Mouse (Mus musculus) forebrain, embryonic 10.5 days (tissue): Measurements from ENCODE around the gene Aagab. TPM values are rescaled to one million over a fixed set of nuclear protein-coding genes. Genes with fewer than 3 reads are reported as not detected.
A peak's percentile ranks its signal among the peaks of the same experiment; 100 is the strongest.

Experiments used
- DNase-seq: peaks from one replicate; pipeline ENCODE4 v3.0.0-alpha.2; 2017; ENCODE audit warnings: low spot score; ENCODE audit errors: extremely low spot score
- H3K27ac ChIP-seq: fragments of 300-500 bp; sonication (generic); 2 replicates; pipeline ENCODE4 v1.5.1; 2016; ENCODE audit warnings: mild to moderate bottlenecking
- H3K27me3 ChIP-seq: fragments of 300-500 bp; sonication (generic); 2 replicates; pipeline ENCODE4 v1.6.1; 2016; ENCODE audit warnings: mild to moderate bottlenecking; ENCODE audit not compliant: poor library complexity, severe bottlenecking
- H3K36me3 ChIP-seq: fragments of 300-500 bp; sonication (generic); replicated peaks from 2 replicates; pipeline ENCODE4 v1.6.1; 2016; ENCODE audit warnings: mild to moderate bottlenecking, moderate library complexity
- H3K4me1 ChIP-seq: fragments of 300-500 bp; sonication (generic); 2 replicates; pipeline ENCODE4 v1.6.1; 2016
- H3K4me3 ChIP-seq: fragments of 300-500 bp; sonication (generic); 2 replicates; pipeline ENCODE4 v1.5.1; 2016; ENCODE audit warnings: mild to moderate bottlenecking, moderate library complexity
- H3K9me3 ChIP-seq: fragments of 300-500 bp; sonication (generic); 2 replicates; pipeline ENCODE4 v1.6.1; 2016; ENCODE audit warnings: mild to moderate bottlenecking, moderate library complexity
- WGBS: fragments of 180-500 bp; shearing (Covaris S2); methylation state at CpG from one replicate; pipeline ENCODE4 v1.1.7; 2016; 5-methylcytosine and 5-hydroxymethylcytosine counted together
- polyA plus RNA-seq: library from polyadenylated mRNA; unstranded; fragments of >200 nt; fragmentation: Nextera tagmentation; extraction: Ambion mirVana; gene quantifications from 2 replicates; pipeline ENCODE4 v1.2.1, GENCODE M21; 2016

The Aagab gene
- polyA plus RNA-seq, 1 experiment from 2014 or later = 53.9 TPM

DNA sequence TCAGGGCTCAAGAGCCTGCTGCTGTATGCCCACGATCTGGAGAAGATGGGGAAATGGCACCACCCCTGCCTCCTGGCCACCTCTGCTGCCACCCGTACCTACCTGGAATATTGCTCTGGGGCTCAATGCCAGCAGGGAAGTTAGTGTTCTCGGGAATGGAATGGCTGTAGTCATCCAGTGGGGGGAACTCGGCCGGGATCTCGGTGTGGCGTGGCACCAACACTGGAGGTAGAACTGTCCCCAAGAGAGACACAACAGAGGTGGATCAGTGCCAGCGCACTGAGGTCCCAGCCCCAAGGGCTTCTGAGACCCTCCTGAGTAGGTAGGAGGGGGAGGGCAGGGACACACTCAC is 64.9 kb downstream of the Aagab start:
- Histone ChIP-seq H3K9me3 (peaks cover 2% of the 10 kb centered on the region; the same call in 1 of the 2 replicates), H3K27me3 (no peaks in the 10 kb centered on the region), H3K4me1 (peaks cover 70% of the 10 kb centered on the region), H3K36me3 (peaks cover 68% of the 10 kb centered on the region), H3K4me3 (no peak overlapping the region), H3K27ac (peak overlapping the region; percentile 53; the same call in 1 of the 2 replicates)
- 91% methylated on average over 8 of the region's 8 CpGs for WGBS
- no peak for DNase-seq

DNA sequence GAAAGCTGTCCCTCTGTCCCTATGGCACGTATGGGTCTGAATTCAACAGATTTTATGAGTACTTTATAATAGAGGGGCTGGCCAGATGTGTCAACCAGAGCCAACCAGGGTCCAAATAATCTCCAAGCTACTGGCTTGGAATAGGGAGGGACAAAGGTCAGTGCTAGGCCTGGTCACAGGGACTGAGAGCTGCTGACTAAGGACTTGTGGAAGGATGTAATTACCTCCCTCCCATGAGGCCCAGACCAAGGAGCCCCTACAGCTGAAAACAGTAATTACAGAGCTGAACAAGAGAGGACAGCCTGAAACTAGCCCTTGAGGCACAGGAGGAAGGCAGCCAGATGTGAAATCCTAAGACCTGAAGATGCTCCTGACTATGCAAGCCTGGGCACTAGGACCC is 66.2 kb downstream of the Aagab start:
- 65% methylated on average over 1 of the region's 1 CpGs for WGBS
- peak overlapping the region; percentile 53; the same call in 1 of the 2 replicates for H3K27ac ChIP-seq
- peaks cover 59% of the 10 kb centered on the region for H3K36me3 ChIP-seq
- peaks cover 2% of the 10 kb centered on the region; the same call in 1 of the 2 replicates for H3K9me3 ChIP-seq
- H3K27me3 ChIP-seq = no peaks in the 10 kb centered on the region
- no peak overlapping the region for H3K4me3 ChIP-seq
- peaks cover 75% of the 10 kb centered on the region for H3K4me1 ChIP-seq
- DNase-seq = no peak

DNA sequence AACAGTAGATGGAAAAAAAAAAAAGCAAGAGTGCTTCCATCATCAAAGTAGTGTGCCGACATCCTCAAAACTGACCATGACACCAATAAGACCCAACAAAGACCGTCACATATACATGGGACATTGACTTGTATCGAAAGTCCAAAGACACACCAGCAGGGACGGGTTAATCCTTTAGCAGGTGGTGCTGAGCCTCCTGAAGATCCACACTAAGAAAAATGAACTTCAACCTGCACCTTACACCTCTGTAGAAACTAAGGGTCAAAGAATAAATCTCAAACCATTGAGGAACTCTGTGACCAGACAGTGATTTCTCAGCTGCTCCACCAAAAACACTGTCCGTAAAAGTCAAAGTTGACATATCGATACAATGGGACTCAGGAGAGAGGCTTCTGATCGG is 67.4 kb downstream of the Aagab start:
- H3K4me3 ChIP-seq = no peak overlapping the region
- DNase-seq = no peak
- 95% methylated on average over 7 of the region's 7 CpGs for WGBS
- H3K9me3 ChIP-seq = peaks cover 2% of the 10 kb centered on the region; the same call in 1 of the 2 replicates
- H3K4me1 ChIP-seq = peaks cover 68% of the 10 kb centered on the region
- no peaks in the 10 kb centered on the region for H3K27me3 ChIP-seq
- H3K27ac ChIP-seq = no peak overlapping the region
- peaks cover 53% of the 10 kb centered on the region for H3K36me3 ChIP-seq

DNA sequence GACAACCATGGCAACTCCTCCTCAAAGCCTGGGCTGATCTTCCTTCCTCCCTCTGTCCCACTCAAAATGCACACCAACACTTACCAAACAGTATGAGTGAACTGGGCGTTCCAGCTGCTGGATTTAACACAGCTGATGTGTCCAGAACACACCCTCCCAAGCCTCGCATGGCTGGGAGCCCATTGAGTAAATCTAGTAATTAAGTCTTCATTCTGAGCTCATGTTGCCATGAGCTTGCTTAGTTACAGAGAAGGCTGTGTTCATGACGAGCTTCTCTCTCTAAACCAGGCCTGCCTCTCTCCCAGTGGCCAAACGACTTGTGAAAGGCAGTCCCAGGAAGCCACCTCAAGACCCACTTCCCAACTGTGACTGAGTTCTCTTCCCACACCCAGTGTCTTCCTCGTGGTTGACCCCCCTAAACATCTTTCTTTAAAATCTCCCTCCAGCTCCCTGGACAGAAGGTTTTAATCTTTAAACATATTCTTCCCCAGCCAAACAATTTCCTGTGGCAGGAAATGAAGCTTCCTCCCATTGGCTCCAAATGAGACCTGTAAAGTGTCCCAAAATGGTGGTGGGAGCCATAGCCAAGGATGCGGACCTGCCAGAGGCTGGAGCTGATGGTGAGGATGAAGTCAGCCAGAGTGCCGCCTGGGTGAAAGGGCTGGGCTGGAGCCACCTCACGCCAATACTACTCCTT is 70.5 kb downstream of the Aagab start:
- no peak overlapping the region for H3K4me3 ChIP-seq
- 73% methylated on average over 8 of the region's 8 CpGs for WGBS
- peaks cover 2% of the 10 kb centered on the region; the same call in 1 of the 2 replicates for H3K9me3 ChIP-seq

DNA sequence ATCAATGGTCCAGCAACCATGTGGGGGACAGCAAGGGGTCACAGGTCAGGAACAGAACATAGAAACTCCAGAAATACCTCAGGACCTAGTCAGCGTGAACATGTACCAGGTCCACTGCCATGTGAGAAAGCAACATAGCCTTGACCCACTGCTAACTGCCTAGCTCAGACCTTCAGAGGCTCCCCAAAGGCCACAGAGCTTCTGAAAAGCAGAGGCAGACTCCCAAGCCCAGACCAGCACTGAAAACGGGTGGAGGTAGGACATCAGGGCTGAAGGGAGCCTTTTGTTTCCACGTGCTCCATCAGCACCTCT is 71.0 kb downstream of the Aagab start:
- DNase-seq = no peak
- 82% methylated on average over 3 of the region's 3 CpGs for WGBS
- no peaks in the 10 kb centered on the region for H3K27me3 ChIP-seq
- peaks cover 2% of the 10 kb centered on the region; the same call in 1 of the 2 replicates for H3K9me3 ChIP-seq
- H3K4me3 ChIP-seq = no peak overlapping the region
- H3K27ac ChIP-seq = peak overlapping the region; percentile 6; the same call in 1 of the 2 replicates
- peaks cover 29% of the 10 kb centered on the region for H3K36me3 ChIP-seq
- H3K4me1 ChIP-seq = peaks cover 40% of the 10 kb centered on the region

More for the DNA sequence above, 70.5 kb downstream of the Aagab start:
- Histone ChIP-seq H3K4me1 (peaks cover 41% of the 10 kb centered on the region), H3K27ac (no peak overlapping the region), H3K27me3 (no peaks in the 10 kb centered on the region), H3K36me3 (peaks cover 31% of the 10 kb centered on the region)
- no peak for DNase-seq

DNA sequence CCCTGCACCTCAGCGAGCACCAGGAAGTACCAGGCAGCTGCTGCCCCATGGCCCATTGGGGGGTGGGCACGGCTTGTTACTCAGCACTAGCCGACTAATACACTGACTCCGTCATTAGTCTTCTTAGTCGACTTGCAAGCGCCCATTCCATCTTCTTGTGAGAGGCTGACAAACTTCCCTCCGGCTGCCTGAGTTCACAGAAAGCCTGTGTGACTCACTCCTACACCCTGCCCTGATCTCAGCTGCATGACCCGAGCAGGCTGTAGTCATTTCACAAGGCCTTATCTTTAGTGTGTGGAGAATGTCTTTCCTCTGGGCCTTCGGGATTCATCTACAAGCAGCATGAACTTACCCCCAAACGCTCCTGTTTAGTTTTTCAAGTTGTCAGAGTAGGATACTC is 72.2 kb downstream of the Aagab start:
- no peak overlapping the region for H3K27ac ChIP-seq
- no peak for DNase-seq
- peaks cover 35% of the 10 kb centered on the region for H3K4me1 ChIP-seq
- peaks cover 2% of the 10 kb centered on the region; the same call in 1 of the 2 replicates for H3K9me3 ChIP-seq
- no peak overlapping the region for H3K4me3 ChIP-seq
- H3K36me3 ChIP-seq = peaks cover 29% of the 10 kb centered on the region
- no peaks in the 10 kb centered on the region for H3K27me3 ChIP-seq
- 93% methylated on average over 10 of the region's 10 CpGs for WGBS

DNA sequence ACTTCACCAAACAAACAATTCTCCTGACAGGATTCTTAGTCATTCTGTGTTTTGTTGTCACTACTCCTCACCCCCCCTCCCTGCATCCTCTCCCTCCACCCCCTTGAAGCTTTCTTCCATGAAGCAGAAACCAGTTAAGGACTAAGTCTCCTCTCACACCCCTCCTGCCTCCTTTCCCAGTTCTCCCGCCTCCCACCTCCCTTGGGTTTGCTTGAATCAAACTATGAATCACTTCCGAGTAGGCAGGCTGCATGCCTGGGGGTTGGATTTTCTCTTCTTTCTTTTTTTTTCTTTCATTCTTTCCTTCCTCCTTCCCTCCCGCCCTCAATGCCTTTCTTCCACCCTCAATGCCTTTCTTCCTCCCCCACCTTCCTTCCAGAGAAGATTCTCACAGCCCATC is 75.2 kb downstream of the Aagab start:
- H3K27ac ChIP-seq = no peak overlapping the region
- H3K4me1 ChIP-seq = peaks cover 31% of the 10 kb centered on the region
- DNase-seq = no peak
- peaks cover 24% of the 10 kb centered on the region for H3K36me3 ChIP-seq
- no peak overlapping the region for H3K4me3 ChIP-seq
- no peaks in the 10 kb centered on the region for H3K9me3 ChIP-seq
- H3K27me3 ChIP-seq = no peaks in the 10 kb centered on the region
- 80% methylated on average over 3 of the region's 3 CpGs for WGBS

DNA sequence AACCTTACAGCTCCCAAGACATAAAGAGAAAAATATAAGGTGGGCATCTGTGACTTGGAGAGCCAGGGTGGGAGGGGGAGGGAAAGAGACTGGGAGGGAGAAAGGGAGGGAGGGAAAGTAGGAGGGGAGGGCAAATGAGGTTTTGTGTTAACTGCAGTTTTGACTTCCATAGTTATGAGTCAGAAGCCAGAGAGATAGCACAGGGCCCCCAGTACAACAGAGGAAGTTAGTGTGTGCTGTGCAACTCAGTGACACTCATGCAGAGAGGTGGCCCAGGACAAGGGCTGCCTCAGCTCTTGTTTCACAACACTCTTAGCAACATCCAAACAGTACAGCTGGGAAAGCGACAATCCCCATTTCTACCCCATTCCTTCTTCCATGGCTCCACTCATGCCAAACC is 75.6 kb downstream of the Aagab start:
- no peak overlapping the region for H3K27ac ChIP-seq
- H3K27me3 ChIP-seq = no peaks in the 10 kb centered on the region
- WGBS = 85% methylated on average over 1 of the region's 1 CpGs
- no peak for DNase-seq
- peaks cover 29% of the 10 kb centered on the region for H3K4me1 ChIP-seq
- H3K9me3 ChIP-seq = no peaks in the 10 kb centered on the region
- H3K36me3 ChIP-seq = peaks cover 24% of the 10 kb centered on the region
- H3K4me3 ChIP-seq = no peak overlapping the region

DNA sequence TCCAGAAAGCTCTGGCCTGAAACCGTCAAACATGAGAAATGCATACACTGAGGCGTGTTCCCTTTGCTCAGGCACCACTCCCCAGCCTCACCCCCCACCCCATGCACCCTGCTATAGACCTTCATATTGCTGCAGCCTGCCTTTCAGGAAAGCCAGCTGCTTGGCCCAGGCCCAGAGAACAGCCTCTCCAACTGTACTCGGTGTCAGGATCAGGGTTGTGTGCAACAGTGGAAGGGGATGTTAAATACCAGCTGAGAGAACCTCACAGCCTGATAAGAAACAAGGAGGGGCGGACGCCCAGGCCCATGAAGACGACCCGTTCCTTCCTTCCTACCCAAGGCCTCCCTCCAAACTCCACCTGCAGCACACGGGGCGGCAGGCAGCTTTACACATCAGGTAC is 79.8 kb downstream of the Aagab start:
- Histone ChIP-seq H3K4me1 (peaks cover 22% of the 10 kb centered on the region), H3K27ac (no peak overlapping the region), H3K36me3 (peaks cover 19% of the 10 kb centered on the region), H3K9me3 (peaks cover 6% of the 10 kb centered on the region; the same call in 1 of the 2 replicates), H3K4me3 (no peak overlapping the region), H3K27me3 (no peaks in the 10 kb centered on the region)
- 91% methylated on average over 9 of the region's 9 CpGs for WGBS
- DNase-seq = no peak

DNA sequence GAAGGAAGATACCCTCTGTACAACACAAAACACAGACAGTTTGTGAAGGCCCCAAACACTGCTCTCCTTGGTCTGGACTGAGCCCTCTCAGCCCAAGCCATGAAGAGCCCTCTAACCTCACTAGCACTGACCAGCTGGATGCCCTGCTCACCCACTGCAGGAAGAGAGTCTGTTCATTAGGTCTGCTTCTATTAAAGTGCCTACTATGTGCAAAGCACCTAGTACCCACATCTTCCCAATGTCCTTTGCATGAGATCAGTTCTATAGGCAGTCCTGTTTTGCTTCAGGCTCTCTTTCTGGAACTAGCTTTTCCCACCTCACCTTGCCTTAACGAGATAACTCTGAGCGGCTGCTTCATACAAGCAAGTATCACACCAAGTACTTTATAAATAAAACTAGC is 80.5 kb downstream of the Aagab start:
- Histone ChIP-seq H3K4me1 (peaks cover 17% of the 10 kb centered on the region), H3K9me3 (peaks cover 6% of the 10 kb centered on the region; the same call in 1 of the 2 replicates), H3K27ac (no peak overlapping the region), H3K36me3 (peaks cover 24% of the 10 kb centered on the region), H3K27me3 (no peaks in the 10 kb centered on the region), H3K4me3 (no peak overlapping the region)
- DNase-seq = no peak
- WGBS = 90% methylated on average over 2 of the region's 2 CpGs

DNA sequence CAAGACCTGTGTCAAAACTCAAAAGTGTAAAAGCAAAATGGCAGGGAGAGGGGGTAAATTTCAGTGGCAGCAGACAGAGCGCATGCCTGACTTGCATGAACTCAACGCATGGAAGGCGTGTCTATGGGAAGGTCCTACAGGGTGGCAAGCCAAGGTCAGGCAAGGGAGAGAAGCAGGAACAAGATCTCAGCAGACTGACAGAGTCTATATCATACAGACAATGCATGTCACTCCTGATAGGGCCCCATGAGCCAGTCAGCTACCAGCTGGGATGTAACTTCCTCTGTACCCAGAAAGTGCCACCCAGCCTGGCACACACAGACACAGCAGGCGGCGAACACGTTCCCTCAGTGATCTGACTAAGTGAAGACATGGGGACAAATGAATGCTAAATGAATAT is 81.8 kb downstream of the Aagab start:
- Histone ChIP-seq H3K27ac (no peak overlapping the region), H3K4me3 (no peak overlapping the region), H3K36me3 (peaks cover 29% of the 10 kb centered on the region), H3K4me1 (peaks cover 10% of the 10 kb centered on the region), H3K27me3 (no peaks in the 10 kb centered on the region), H3K9me3 (peaks cover 6% of the 10 kb centered on the region; the same call in 1 of the 2 replicates)
- no peak for DNase-seq
- 98% methylated on average over 6 of the region's 6 CpGs for WGBS

DNA sequence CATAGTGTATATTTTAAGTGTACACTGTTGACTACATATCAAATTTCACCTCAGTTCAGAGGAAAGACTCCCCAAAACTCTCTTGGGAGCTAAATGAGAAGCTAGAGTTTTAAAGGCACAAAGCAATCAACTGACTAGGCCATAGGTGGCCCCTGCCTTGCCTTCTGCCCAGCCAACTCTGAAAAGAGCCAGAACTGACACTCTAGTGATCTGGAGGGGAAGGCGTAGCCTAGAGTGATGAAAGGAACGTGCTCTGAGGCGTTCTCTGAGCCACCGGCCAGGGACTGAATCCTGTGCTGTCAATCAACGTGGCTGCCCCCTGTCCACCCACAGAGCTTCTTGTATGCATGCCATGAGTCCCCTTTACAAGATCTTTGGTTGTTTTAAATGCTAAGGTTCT is 82.9 kb downstream of the Aagab start:
- no peak for DNase-seq
- whole genome bisulfite sequencing = 75% methylated on average over 5 of the region's 5 CpGs
- peaks cover 6% of the 10 kb centered on the region; the same call in 1 of the 2 replicates for H3K9me3 ChIP-seq

DNA sequence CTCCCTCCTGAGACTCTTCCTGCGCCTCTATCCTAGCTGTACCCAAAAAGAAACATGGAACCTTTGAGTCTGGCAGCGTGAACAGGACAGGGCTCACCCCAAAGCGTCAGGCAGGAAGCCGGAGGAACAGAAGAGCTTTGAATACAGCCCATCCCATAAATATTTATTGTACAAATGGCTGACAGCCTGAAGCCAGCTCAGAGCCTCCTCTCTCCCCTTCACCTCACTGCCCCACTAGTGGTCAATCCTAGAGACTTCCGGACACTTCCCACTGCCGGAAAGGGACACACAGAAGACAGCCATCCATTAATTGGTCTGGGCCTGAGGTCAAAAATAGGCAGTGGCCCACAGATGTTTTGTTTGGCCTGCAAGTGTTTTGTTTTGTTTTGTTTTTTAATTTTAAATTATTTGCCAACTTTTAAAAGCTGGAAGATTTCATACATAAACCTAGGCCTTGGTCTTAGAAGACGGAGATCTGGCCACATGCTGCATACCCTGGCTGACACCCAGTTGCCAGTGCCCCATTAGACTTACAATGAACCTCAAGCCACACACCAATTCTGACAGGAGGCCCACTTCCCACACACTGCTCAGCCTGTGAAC is 85.1 kb downstream of the Aagab start:
- Histone ChIP-seq H3K36me3 (peaks cover 46% of the 10 kb centered on the region), H3K27ac (no peak overlapping the region), H3K4me3 (no peak overlapping the region), H3K9me3 (peaks cover 6% of the 10 kb centered on the region; the same call in 1 of the 2 replicates), H3K4me1 (peaks cover 11% of the 10 kb centered on the region), H3K27me3 (no peaks in the 10 kb centered on the region)
- 94% methylated on average over 7 of the region's 7 CpGs for WGBS
- DNase-seq = no peak

More for the DNA sequence above, 82.9 kb downstream of the Aagab start:
- Histone ChIP-seq H3K27me3 (no peaks in the 10 kb centered on the region), H3K36me3 (peaks cover 40% of the 10 kb centered on the region), H3K4me3 (no peak overlapping the region), H3K27ac (no peak overlapping the region), H3K4me1 (peaks cover 7% of the 10 kb centered on the region; the same call in 1 of the 2 replicates)
